Mouse (Mus musculus) midbrain, postnatal 0 days (tissue): ENCODE data around the gene Aph1a. TPM values are rescaled to one million over a fixed set of nuclear protein-coding genes. Genes with fewer than 3 reads are reported as not detected.
"Not testable (repeated sequence)": the region's sequence is repeated elsewhere in the genome, so short reads cannot be mapped to it uniquely, and the experiment has no call there.

ENCODE experiments used
- ATAC-seq: fragments of 200-750 bp; cut with Nextera tagmentation; 2 replicates; pipeline ENCODE4 v1.8.0; 2017; ENCODE audit warnings: moderate number of reproducible peaks, mild to moderate bottlenecking, moderate TSS enrichment, moderate library complexity; ENCODE audit not compliant: low FRiP score
- DNase-seq: peaks from one replicate; pipeline ENCODE4 v3.0.0-alpha.2; 2015; ENCODE audit warnings: low spot score
- H3K27ac ChIP-seq: fragments of 300-500 bp; sonication (generic); 2 replicates; pipeline ENCODE4 v1.5.1; 2014; ENCODE audit warnings: low read depth, mild to moderate bottlenecking, low read length, mixed read lengths
- H3K27me3 ChIP-seq: fragments of 300-500 bp; sonication (generic); 2 replicates; pipeline ENCODE4 v1.6.1; 2014; ENCODE audit warnings: low read length, control low read depth, mixed read lengths; ENCODE audit not compliant: insufficient read depth
- H3K36me3 ChIP-seq: fragments of 300-500 bp; sonication (generic); 2 replicates; pipeline ENCODE4 v1.6.1; 2014; ENCODE audit warnings: low read length, control low read depth, mixed read lengths; ENCODE audit not compliant: insufficient read depth
- H3K4me1 ChIP-seq: fragments of 300-500 bp; sonication (generic); 2 replicates; pipeline ENCODE4 v1.6.1; 2014; ENCODE audit warnings: mild to moderate bottlenecking, control low read depth, antibody characterized with exemption, low read length, mixed read lengths; ENCODE audit not compliant: insufficient read depth
- H3K4me2 ChIP-seq: fragments of 300-500 bp; sonication (generic); 2 replicates; pipeline ENCODE4 v1.6.1; 2014; ENCODE audit warnings: low read depth, mild to moderate bottlenecking, low read length, mixed read lengths; ENCODE audit not compliant: poor library complexity, severe bottlenecking
- H3K4me3 ChIP-seq: fragments of 300-500 bp; sonication (generic); 2 replicates; pipeline ENCODE4 v1.5.1; 2014; ENCODE audit warnings: low read depth, mild to moderate bottlenecking, low read length, moderate library complexity
- H3K9ac ChIP-seq: fragments of 300-500 bp; sonication (generic); replicated peaks from 2 replicates; pipeline ENCODE4 v1.6.1; 2014; ENCODE audit warnings: mild to moderate bottlenecking, low read length, moderate library complexity, mixed read lengths; ENCODE audit not compliant: poor library complexity, severe bottlenecking
- H3K9me3 ChIP-seq: fragments of 300-500 bp; sonication (generic); 2 replicates; pipeline ENCODE4 v1.6.1; 2016; ENCODE audit warnings: low read length, control low read depth
- CTCF ChIP-seq: IDR thresholded peaks from 2 replicates; pipeline ENCODE4 v1.5.1; 2016; ENCODE audit warnings: antibody characterized with exemption, mild to moderate bottlenecking
- WGBS: fragments of 180-500 bp; shearing (Covaris S2); extraction: QIAGEN DNeasy Blood & Tissue Kit; methylation state at CpG from one replicate; pipeline ENCODE4 v1.1.7; 2014; 5-methylcytosine and 5-hydroxymethylcytosine counted together
- polyA plus RNA-seq: library from polyadenylated mRNA; unstranded; fragments of >200 nt; fragmentation: Nextera tagmentation; extraction: Ambion mirVana; gene quantifications from 2 replicates; pipeline ENCODE4 v1.2.1, GENCODE M21; 2015
- total RNA-seq: library from RNA; depleted of rRNA; stranded (reverse); fragments of >200 nt; gene quantifications from 2 replicates; pipeline ENCODE4 v1.2.3, GENCODE M21; 2014; rRNA removed

The Aph1a gene
- total RNA-seq (67.5 and 71.6 TPM in 2 replicates), polyA plus RNA-seq (39.0 and 45.2 TPM in 2 replicates)

DNA sequence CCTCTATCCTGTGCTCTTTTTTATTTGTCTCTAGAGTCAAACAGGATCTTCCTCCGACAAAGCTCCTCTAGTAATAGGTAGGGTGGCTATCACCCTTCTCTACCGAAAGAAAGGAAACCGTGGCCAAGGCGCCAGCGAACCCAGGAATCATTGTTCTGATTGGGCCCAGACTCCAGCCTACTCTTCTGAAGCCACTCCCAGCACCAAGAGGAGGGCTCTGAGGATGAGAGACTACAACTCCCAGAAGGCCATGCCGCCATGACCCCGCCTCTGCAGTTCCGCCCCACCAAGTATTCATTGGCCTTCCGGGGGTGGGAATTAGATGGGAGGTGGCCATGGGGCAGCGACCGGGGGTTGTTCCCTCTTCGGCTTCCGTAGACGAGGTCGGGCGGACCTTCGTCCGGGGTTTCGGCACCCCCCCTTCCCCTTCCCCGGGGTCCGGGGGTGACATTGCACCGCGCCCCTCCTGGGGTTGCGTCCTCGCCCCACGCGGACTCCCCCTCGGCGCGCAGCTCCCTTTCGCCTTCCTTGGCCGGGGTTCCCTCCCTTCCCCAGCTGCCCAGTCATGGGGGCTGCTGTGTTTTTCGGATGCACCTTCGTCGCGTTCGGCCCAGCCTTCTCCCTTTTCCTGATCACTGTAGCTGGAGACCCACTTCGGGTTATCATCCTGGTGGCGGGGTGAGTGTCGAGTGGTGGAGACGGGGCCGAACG, at the start of gene Aph1a:
TSS of gene Aph1a (plus strand) at position 364 of the 711 bp plus-strand sequence.
- WGBS, result 1% methylated on average over 24 of the region's 43 CpGs
- not testable (repeated sequence) for H3K9me3 ChIP-seq, H3K36me3 ChIP-seq, H3K27me3 ChIP-seq, H3K4me1 ChIP-seq
- Histone ChIP-seq H3K4me2 (peak within 1 kb of the TSS; percentile 68), H3K4me3 (peak within 1 kb of the TSS; percentile 63), H3K9ac (peak within 1 kb of the TSS; percentile 79), H3K27ac (peak within 1 kb of the TSS; percentile 65)
- ATAC-seq, result peak; percentile 97
- peak; percentile 99 for DNase-seq

- TF ChIP-seq CTCF, result no peak
- Histone ChIP-seq H3K36me3 (peaks cover 55% of the 10 kb centered on the region), H3K9ac (no peak overlapping the region), H3K4me1 (peaks cover 2% of the 10 kb centered on the region; the same call in 1 of the 2 replicates), H3K27me3 (no peaks in the 10 kb centered on the region), H3K9me3 (no peaks in the 10 kb centered on the region), H3K4me2 (no peak overlapping the region), H3K4me3 (no peak overlapping the region), H3K27ac (no peak overlapping the region)
- WGBS, result 87% methylated on average over 4 of the region's 4 CpGs
- no peak for ATAC-seq
- DNase-seq, result no peak
Observed at GRCm38 (mm10) chr3:95850611-95851010, 43.2 kb upstream of the Aph1a start.

- H3K4me1 ChIP-seq, result peaks cover 2% of the 10 kb centered on the region; the same call in 1 of the 2 replicates
Observed at GRCm38 (mm10) chr3:95851317-95851716, 42.5 kb upstream of the Aph1a start.

DNA sequence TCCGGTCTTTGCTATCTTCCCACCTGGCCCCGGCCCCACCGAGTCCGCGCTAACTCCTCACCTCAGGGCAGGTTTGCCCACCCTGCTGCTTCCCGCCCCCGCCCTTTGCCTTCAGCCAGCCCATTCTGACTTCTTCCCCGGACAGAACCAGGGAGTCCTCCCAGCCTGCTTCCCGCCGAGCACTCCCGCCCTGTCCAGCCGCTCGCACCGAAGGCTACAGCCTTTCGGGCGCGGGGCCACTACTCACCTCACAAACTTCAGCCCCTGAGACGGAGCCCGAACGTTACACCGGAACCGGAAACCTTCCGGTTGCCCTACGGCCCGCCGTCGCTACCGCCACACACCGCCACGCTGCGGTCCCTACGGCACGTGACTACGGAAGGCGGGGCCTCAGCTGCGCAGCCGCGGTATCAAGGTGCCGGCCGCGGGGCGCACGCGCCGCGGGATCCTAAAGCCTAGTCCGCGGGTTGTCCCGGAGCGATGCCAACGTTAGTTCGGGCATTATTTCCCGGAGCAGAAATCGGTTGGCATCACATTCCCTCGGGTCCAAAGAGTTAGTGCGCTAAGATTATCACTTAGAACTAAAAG, 38.2 kb upstream of the Aph1a start, which contains the start of gene Prpf3:
TSS of gene Prpf3 (minus strand) at position 384 of the 588 bp plus-strand sequence.
- Histone ChIP-seq H3K4me1 (peaks cover 2% of the 10 kb centered on the region; the same call in 1 of the 2 replicates), H3K9ac (peak within 1 kb of the TSS; percentile 74), H3K27ac (peak within 1 kb of the TSS; percentile 71), H3K27me3 (no peaks in the 10 kb centered on the region), H3K4me3 (peak within 1 kb of the TSS; percentile 85), H3K9me3 (no peaks in the 10 kb centered on the region), H3K36me3 (peaks cover 11% of the 10 kb centered on the region), H3K4me2 (peak within 1 kb of the TSS; percentile 78)
- DNase-seq, result peak; percentile 93
- TF ChIP-seq CTCF, result peak; percentile 5; the same call in 1 of the 2 replicates
- WGBS, result under 1% methylated on average over 56 of the region's 56 CpGs
- peak; percentile 97 for ATAC-seq

More at GRCm38 (mm10) chr3:95851317-95851716, 42.5 kb upstream of the Aph1a start:
- ATAC-seq (no peak), DNase-seq (no peak)
- TF ChIP-seq CTCF, result no peak
- H3K4me2 ChIP-seq, result no peak overlapping the region
- H3K4me3 ChIP-seq, result no peak overlapping the region
- H3K9me3 ChIP-seq, result no peaks in the 10 kb centered on the region
- WGBS, result 97% methylated on average over 8 of the region's 8 CpGs
- H3K27me3 ChIP-seq, result no peaks in the 10 kb centered on the region
- H3K36me3 ChIP-seq, result peaks cover 49% of the 10 kb centered on the region
- H3K27ac ChIP-seq, result no peak overlapping the region
- H3K9ac ChIP-seq, result no peak overlapping the region

GRCm38 (mm10) chr3:95856115-95856514, 37.7 kb upstream of the Aph1a start:
- WGBS, result 23% methylated on average over 7 of the region's 7 CpGs
- no peak for TF ChIP-seq CTCF
- DNase-seq (no peak), ATAC-seq (peak; percentile 14; the same call in 1 of the 2 replicates)
- Histone ChIP-seq H3K4me3 (peak overlapping the region; percentile 85), H3K27ac (peak overlapping the region; percentile 32; the same call in 1 of the 2 replicates), H3K4me1 (peaks cover 2% of the 10 kb centered on the region; the same call in 1 of the 2 replicates), H3K9me3 (no peaks in the 10 kb centered on the region), H3K36me3 (peaks cover 6% of the 10 kb centered on the region; the same call in 1 of the 2 replicates), H3K27me3 (no peaks in the 10 kb centered on the region), H3K4me2 (peak overlapping the region; percentile 78), H3K9ac (peak overlapping the region; percentile 74; the same call in 1 of the 2 replicates)

GRCm38 (mm10) chr3:95857050-95857449, 36.7 kb upstream of the Aph1a start:
- not testable (repeated sequence) for H3K27me3 ChIP-seq, H3K9me3 ChIP-seq, H3K4me2 ChIP-seq, H3K9ac ChIP-seq, H3K36me3 ChIP-seq, ATAC-seq, H3K27ac ChIP-seq, H3K4me3 ChIP-seq, H3K4me1 ChIP-seq, DNase-seq
- WGBS, result 90% methylated on average over 1 of the region's 1 CpGs

- H3K4me2 ChIP-seq, H3K4me1 ChIP-seq, H3K27ac ChIP-seq, DNase-seq, H3K27me3 ChIP-seq, H3K4me3 ChIP-seq, H3K9me3 ChIP-seq, ATAC-seq, H3K36me3 ChIP-seq, H3K9ac ChIP-seq: not testable (repeated sequence)
- WGBS, result 79% methylated on average over 3 of the region's 3 CpGs
Observed at GRCm38 (mm10) chr3:95858278-95858677, 35.5 kb upstream of the Aph1a start.
